Mouse (Mus musculus): ENCODE measurements at regions not wholly inside any gene's neighbourhood (a gene's known extent, or its start where the extent isn't known, plus 50 kb on each side); places are given as distances from the start of the nearest gene placed in this dataset.

DNA sequence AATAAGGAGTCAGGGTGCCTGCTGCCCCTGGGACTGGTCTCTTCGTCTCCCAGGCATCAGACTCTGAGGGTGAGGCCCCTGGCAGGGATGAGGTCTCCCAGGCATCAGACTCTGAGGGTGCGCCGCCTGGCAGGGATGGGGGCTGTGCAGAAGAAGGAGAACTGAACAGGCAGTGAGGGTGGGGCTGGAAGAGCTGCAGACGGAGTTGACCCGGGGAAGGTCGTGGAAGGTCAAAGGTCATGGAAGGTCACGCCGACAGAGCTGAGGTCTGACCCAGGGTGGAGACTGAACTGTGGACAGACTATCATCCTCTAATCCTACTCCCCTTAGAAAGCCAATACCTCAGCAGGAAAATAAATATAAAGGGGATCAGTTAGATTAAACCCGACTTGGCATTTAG, 50.6 kb upstream of the Grik3 start:
- no peak for DNase-seq (ENCODE audit: low spot score in 2 of 2)

DNA sequence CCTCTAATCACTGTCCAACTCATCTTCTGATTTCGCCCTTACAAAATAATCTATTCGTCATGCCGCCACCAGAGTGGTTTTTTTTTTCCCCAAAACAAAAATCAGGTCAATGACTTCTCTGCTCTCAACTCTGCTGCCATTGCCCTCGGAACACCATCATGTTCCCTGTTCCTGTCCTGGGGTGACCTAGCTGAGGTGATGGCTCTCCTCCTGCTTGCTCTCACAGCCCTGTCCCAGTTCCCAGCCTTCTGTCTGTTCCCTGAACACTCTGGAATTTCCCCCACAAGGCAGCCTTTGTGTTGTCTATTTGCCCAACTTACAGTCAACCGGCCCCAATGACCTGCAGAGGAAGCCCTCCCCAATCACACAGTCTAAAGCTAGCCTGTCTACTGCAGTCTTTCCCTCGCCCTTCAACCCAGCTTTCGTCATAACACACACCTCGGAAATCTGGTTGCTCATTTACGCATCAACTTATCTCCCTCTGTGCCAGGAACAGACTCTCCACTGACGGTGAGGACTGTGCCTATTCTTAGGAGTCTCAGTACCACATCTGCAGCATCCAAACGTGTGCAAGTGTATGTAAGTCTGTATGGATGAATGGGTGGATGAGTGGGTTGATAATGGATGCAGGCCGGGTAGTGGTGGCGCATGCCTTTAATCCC, 53.2 kb upstream of the Grik3 start:
- no peak for DNase-seq (ENCODE audit: low spot score in 2 of 2)

DNA sequence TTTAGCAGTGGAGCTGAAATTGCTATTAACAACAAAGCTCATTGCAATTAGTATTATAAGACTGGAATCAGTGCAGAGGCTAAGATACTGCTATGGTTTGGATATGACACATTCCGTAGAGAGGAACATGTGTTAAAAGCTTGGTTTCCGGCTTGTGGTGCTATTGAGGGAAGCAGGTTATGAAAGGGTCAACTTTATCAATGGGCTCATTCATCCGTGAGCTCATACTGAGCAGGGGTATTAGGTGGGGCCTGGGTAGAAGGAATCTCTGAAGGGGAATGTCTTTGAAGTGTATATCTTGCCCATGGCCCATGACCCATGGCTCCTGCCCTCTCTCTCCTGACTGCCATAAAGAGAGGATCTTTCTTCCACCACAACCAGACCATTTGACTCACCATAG, 57.0 kb upstream of the Grik3 start:
- DNase-seq (ENCODE audit: low spot score in 2 of 2), result no peak

DNA sequence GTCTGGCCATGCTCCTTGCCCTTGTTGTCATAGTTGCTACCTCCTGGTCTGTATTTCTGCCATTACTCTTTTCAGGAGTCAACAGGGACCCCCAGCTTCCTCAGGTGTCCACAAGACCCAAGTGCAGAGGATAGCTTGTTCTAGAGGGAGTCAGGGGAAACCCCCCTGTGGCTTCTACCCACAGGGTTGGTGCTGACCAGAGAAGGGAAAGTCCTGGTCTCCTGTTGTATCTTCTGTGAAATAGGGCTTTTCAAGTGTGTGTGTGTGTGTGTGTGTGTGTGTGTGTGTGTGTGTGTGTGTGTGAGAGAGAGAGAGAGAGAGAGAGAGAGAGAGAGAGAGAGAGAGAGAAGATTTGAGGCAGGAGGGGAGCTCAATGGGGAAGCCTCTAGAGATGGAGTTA, 58.9 kb upstream of the Grik3 start:
- DNase-seq (ENCODE audit: low spot score in 2 of 2), result no peak

DNA sequence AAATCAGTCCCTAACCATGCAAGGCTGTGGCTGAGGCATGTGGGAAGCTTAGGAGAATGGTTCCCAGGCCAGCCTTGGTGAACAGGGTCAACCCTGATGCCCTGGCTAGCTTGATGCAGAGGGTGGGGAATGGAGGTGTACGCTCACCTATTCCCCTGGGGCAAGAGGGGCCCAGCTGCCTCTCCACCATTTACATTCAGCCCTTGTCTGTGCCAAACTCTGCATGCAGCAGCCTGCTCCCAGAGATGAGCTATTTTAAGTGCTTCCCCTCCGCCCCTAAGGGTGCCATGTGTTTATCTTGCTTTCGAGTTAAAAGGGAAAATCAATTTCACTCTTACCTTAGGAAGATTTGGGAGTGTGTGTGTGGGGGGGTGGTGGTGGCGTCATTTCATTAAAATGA, 59.7 kb upstream of the Grik3 start:
- DNase-seq (ENCODE audit: low spot score in 2 of 2), result no peak

DNA sequence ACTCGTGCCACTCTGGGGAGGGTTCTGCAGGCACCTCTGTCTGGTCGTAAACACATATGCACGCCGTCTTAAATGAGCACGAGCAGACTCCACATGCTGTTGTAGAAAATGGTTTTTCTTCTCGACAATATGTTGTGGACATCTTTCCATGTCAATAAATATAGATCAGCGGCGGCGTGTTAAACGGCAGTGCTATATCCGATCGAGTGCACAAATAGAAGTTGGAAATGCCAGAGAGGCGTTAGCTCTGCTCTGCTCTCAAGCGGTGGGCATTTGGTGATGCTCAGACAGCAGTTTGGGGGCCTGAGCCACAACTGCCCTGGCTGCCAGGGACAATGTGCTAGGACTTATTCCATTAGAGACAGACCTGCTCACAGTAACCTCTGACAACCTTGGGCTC, 61.8 kb upstream of the Grik3 start:
- no peak for DNase-seq (ENCODE audit: low spot score in 2 of 2)

DNA sequence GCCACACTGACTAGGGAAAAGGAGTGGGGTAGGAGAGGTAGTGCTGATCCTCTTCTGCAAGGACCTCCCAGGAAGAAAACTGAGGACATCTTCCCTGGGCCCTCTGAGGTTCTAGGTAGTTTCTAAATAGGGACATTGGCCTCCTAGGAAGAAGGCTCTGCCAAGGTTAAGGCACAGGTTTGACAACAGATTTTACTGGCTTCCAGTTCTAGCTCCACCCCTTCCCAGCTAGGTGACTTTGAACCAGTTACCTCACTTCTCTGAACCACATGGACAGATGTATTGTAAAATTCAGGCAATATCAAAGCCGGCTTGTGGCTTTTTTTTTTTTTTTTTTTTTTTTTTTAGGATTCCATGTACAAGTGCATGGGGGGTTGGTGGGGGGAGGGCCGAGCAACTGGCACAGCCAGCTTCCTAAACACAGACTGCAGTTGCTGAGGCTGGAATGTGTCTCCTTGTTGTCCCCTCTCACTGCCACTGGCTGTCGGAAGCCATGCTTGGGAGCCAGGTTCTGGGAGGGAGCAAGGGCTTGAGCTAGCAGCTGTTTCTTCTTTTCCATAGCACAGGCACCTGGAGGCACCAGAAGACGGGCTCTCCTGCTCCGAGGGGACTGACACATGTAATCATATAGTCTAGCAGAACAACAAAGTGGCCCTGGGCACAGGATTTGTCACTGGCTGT, 69.8 kb upstream of the Grik3 start:
- DNase-seq (ENCODE audit: low spot score in 2 of 2), result no peak

DNA sequence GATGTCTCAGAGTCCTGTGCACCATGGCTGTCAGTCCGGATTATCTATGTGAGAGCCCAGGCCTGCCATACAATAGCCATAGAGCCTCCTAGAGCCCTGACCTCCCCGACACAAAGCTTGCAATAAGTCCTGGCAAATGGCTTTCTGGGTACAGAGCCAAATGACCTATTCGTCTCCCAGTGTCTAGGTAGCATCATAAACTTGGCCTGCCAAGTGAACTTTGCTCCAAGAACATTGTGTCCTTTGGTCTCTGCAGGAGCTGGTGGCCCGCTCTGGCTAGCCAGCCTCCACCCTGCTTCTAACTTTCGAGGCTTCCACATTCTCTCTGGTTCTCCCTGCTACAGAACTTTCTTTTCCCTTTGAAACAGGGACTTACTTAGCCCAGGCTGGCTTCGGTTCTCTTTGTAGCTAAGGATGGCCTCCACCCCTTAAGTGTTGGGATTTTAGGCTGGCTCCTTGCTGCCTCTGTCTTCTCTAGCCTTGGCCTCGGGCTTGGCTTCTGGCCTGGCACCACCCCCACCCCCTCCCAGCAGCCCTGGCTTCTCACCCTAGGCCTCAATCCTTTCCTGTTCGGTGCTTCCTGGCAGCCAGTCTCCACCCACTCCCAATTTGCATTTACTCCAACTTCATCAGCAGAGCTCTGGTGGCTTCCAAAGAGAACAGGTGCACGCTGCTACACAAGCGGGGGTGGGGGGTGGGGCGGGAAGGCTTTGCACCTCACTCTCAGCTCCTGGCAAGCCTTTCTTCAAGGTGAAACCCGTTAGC, 70.8 kb upstream of the Grik3 start:
- no peak for DNase-seq (ENCODE audit: low spot score in 2 of 2)

DNA sequence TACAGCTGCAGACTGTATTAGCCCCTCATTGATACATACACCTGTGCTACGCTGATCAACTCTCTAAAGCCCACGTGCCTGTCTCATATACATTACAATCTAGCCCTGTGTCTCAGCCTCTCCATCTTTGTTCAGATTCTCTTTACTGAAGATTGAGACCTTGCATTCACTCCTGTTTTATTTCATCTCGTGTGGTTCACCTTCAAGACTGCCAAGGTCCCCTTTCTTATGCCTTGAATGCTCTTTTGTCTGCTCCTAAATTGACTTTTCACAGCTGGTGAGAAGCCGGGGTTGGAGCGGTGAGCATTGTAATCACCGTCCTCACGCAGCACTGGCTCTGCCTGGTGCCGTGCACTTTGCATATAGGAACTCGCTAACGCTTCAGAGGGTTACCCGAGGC, 75.2 kb upstream of the Grik3 start:
- DNase-seq (ENCODE audit: low spot score in 2 of 2), result no peak

DNA sequence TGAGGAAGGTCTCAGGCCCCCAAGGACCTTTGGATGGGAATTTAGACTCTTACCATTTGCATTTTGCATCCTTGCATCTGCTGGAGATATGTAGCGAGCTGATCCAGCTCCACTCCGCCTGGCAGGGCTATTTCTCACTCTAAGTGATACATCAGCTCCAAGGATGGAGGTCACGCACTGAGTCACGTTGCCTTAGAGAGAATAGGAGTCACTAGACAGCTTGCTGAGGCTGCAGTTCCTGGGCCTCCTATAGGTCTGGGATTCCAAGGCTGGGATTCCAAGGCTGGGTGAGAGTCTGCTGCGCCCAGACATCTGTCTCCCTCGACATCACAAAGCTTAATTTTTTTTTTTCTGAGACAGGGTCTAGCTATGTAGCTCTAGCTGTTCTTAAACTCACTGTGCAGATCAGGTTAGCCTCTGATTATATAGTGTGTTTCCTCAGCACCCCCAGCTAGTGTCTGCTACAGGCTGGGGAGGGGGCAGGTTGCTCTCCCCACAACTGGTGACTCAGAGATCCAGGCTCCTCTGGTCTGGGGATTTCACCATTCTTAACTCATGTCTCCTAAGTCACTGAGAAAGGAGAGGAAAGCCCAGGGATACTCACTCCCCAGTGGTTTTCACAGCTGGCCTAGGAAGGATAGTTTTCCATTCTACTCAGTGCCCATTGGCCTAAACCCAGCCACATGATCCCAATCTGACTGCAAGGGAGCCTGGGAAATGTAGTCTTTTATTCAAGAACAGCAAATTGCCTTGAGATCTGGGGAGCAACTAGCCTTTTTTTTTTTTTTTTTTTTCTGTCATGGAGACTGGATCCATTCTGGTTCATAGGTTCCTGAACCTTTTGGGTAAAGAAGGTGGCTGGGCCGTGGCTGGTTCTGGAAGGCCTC, 76.4 kb upstream of the Grik3 start:
- DNase-seq (ENCODE audit: low spot score in 2 of 2), result no peak

DNA sequence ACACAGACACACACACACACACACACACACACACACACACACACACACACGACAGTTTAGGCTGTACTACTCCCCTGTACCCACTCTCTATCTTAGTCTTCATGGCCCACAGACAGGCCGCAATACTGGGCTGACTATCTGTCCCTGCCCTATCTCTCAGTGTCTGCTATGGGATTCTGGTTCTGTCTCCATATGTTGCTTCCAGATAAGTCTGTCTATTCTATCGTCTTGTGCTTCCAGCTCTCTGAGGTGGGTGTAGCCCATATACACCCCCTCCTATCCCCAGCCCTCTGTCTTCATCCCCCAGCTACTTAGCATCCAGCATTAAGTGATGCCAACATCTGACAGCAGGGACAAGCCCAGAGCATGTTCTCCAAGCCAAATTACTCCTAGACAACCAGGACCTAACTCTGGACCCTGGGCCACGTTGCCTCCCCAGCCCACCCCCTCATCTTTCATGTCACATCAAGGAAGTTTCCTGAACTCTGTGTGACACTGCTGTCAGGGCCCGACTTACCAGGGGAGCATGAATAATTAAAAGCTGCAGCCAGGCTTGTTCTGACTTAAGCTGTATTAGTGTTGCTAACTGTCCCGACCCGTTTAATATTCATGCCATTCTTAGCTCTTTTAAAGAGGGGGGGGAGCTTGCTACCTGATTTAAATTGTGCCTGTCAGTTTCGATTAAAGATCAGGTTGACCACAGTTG, 79.6 kb upstream of the Grik3 start:
- DNase-seq (ENCODE audit: low spot score in 2 of 2), result no peak

DNA sequence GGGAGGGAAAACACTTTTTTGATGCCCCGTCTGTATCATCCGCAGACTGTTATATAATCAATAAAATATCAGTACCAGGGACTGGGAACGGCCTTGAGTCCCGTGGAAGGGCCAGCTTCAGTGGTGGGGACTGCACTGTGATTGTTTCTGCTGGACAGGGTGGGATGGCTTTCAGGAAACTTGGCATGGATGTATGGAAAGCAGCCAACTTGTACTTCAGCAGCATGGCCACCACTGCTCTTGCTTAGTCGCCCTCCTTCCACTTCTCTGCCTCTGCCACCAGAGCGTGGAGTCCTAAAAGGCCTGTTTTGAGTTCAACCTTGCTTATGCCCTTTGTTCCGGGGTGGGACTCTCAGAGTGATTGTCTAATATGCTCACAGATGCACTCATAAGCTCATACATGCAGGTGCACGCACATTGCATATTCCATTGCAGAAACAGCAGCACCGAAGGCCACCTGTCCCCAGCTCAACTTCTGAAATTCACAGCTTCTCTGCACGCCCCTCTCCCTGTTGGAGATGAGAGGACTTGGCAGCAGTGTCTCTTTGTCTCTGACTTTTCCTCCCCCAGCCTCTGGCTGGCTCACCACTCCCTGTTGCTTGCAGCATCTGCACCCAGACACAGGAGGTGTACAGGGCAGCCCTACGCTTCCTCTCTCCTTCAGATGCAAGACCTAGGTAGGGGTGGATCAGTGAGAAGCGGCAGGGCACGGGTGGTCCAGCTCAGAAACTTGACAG, 91.0 kb upstream of the Grik3 start:
- DNase-seq (ENCODE audit: low spot score in 2 of 2), result no peak

DNA sequence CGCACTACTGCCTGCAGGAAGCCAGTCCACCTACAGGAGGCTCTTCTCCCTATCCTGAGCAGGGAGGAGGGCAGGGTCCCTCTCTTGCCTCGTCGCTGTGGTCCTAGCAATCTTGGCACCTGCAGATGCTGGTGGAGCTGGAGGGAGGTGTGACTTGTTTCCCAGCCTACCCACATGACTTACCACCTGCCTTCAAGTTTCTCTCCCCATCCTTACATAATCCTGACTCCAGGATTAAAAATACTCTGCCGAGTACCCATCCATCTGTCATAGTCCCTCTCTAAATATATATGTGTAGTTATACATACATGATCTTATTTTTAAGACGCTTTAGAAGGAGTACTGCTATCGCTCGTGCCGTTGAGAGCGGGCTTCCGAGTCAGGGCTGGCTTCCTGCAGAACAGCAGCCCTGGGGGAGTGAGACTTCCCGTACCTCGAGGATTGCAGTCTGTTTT, 93.5 kb upstream of the Grik3 start:
- DNase-seq (ENCODE audit: low spot score in 2 of 2), result peak; percentile 47 to 60

DNA sequence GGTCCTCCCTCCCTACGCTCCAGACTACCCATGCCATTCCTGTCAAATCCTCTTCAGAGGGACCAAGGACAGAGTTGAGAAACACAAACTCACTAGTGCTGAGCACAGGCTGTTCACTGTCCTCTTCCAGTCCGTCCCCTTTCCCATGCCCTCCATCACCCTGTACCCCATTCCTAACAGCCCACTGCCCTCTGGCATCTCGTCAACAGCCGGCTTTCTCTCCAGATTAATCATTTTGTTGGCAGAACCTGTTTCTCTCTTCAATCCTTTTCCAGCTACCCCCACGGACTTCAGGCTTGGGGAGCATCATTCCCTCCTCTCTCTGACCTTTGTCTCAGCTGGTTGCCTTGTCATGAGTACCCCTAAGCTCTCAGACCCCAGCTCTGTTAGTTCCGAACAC, 99.2 kb upstream of the Grik3 start:
- no peak for DNase-seq (ENCODE audit: low spot score in 2 of 2)

DNA sequence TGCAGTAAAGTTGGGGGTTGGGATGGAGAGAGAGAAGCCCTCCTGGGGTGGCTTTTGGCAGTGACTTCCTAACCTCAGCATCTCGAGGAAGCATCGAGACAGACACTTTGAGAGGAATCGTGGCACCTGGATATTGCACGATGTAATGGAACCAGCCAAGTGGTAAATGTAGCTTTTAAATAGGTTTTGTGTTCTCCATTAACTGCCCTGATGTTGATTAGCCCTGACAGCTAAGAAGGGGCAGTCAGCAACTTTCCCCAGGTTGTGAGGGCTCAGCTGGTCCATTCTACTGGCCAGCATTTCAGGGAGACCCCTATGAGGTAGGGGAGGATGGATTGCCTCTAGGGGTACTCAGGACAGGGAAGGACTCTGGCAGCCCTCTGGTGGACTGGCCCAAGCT, 104.7 kb upstream of the Grik3 start:
- no peak for DNase-seq (ENCODE audit: low spot score in 2 of 2)

DNA sequence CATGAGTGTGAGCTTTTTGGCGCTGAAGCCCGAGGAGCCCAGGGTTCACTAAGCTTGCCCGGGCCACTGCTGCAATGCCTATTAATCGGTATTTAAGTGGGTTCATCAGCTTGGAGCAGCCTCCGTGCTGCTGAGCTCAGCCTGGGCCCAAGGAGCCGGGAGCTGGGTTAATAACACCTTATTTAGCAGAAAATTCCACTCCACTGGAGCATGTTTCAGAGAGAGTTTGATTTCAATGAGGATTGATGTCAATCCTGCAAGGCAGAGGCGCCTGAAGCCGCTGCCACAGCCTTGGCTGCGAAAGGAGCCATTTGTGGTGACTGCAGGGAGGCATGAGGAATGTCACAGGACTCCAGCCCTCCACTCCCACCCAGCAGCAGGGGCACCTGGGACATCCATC, 126.5 kb upstream of the Grik3 start:
- DNase-seq (ENCODE audit: low spot score in 2 of 2), result no peak

DNA sequence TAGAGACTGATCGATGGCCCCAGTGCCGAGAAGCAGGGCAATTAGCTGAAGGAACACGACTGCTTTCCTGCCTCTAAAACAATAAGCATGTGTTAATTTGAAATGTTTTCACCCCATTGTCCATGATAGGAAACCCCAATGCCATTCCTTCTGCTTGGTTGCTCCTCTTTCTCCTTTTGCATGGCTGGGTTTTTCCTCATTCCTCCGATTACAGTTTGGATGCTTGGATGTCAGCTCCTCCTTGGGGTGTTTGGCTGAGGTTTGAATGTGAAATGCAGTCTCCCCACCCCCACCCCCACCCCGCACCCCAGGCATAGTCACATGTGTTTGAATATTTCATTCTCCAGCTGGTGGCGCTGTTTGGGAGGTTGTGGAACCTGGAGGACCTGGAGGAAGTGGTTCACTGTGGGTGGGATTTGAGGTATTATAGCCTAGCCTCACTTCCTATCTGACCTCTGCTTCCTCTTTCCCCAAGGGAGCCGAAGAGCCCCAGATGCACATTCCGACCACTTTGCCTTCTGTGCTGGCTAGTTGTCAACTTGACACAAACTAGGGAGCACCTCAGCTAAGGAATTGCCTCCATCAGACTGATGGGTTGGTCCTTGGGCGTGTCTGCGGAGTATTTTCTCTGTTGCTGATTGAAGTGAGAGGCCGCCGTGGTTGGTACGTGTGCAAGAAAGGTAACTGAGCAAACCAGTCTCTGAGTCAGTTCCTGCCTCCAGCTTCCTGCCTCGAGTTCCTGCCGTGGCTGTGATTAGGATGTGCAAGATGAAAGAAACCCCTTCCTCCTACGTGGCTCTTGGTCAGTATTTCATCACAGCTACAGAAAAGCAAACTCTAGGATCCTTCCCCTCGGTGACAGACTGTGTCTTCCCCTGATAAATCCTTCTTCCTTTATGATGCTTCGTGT, 128.6 kb upstream of the Grik3 start:
- DNase-seq (ENCODE audit: low spot score in 2 of 2), result no peak

DNA sequence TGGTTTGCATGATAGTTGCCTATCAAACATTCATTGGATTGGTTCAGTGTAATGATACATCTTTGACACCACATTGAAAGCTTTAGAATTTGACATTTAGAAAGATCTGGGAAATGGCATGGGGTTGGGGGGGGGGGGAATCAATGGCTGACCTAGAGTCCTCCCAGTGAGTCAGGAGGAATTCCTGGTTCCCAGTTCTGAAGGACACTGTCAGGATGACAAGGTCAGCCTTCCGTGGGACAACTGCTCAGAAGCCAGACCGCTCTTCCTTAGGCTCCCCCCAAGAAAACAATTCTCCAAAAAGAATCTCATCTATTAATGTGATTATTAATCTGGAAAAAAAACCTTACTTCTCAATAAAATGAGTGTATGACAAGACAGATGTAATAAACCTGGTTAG, 132.1 kb upstream of the Grik3 start:
- DNase-seq (ENCODE audit: low spot score in 2 of 2), result no peak

DNA sequence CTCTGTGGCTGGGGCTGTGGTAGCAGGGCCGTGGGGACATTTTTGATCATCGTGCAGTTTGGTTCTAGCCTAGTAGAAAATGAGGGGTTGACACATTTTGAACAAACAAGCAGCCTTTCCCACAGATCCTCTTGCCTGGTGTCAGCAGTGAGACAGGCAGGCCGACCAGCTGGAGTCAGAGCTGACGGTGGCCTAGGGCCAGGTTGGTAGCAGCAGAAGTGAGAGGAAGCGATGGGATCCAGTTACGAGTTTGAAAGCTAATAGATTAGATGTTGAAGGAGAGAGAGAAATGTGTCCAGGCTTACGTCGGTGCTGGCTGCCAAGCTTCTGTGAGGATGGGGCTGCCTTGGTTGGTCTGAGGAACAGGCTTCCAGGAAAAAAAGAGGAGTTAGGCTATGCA, 134.1 kb upstream of the Grik3 start:
- DNase-seq (ENCODE audit: low spot score in 2 of 2), result no peak

DNA sequence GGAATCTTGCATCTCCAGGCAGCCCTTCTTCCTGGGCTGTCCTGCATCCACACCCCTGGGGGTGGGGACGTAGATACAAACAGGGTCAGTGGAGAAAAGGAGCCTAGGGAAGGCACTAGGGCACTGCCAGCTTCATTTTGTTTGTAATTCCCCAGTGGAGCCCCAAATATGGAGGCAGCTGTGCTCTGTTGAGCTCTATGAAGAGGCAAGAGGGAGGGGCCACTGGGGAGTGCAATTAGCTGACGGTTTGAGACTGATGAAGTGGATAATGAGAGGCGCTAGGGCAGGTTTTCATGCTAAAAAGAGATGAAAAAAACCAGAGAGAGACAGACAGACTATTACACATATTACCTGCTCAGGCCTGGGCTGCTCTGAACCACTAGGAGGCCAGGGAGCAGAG, 135.8 kb upstream of the Grik3 start:
- DNase-seq (ENCODE audit: low spot score in 2 of 2), result no peak
